Mouse (Mus musculus): ENCODE data around the gene Pld3.

Gene Pld3

GRCm38 (mm10) chr7:27552931-27553513, at the start of gene Pld3, which contains the start of gene 2310022A10Rik:
Gene Pld3 (minus strand): TSS chr7:27553218.
Gene 2310022A10Rik (plus strand): TSS chr7:27553233.
- peak; percentile 97 for DNase-seq (ENCODE audit: low spot score)

DNA sequence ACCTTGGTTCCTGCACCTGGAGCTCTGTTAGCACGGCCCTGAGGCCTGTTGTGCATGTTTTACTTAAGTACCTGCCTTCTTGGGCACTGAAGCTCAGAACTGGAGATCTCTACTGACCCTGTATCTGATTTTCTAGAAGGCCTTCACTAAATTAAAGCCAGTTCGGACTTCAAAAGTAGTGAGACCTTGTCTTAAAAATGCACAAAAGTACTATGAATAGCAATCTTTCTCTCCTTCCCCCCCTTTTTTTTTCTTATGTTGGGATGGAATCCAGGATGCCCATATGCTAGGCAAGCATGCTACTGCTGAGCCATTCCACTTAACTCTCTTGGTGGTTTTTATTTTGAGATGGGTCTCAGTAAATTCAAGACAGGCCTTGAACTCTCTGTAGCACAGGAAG, 49.1 kb upstream of the Pld3 start:
- DNase-seq (ENCODE audit: low spot score): no peak

DNA sequence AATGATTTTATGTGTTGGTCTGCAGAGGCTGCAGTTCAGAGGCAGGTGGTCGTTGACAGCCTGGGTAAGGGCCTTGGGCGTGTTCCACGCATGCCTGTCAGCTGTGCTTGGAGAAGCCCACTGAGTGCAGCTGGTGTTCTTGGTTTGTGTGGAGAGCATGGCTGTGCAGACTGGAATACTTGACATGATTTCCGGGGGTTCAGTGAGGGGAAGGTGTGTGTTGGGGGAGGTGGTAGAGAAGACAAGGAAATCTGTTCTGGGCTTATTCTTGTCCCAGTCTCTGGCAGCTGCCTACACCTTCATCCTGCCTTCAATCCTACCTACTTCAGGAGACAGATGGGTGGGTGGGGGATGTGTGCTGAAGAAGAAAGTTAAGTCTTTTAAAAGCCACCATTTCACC, 48.6 kb upstream of the Pld3 start:
- no peak for DNase-seq (ENCODE audit: low spot score)

DNA sequence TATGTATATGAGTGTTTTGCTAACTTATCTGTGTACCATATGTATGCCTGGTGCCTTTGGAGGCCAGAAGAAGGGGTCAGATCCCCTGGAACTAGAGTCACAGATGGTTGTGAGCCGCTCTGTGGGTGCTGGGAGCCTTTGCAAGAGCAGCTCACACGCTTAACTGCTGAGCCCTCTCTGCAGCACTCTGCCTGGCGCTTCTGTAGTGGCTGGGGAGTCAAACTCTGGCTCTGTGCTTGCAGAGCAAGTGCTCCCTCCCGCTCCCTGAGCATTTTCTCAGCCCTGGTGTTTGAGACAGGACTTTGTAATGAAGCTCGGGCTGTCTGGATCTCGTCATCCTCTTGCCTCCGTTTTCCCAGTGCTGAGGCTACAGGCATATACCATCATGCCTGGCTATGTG, 45.0 kb upstream of the Pld3 start:
- no peak for DNase-seq (ENCODE audit: low spot score)

GRCm38 (mm10) chr7:27596586-27597503, 43.8 kb upstream of the Pld3 start:
- no peak for DNase-seq (ENCODE audit: low spot score)

GRCm38 (mm10) chr7:27592934-27593645, 40.1 kb upstream of the Pld3 start:
- peak; percentile 13 for DNase-seq (ENCODE audit: low spot score)

- peak; percentile 14 for DNase-seq (ENCODE audit: low spot score)
Observed at GRCm38 (mm10) chr7:27592217-27592929, 39.4 kb upstream of the Pld3 start.

- peak; percentile 98 for DNase-seq (ENCODE audit: low spot score)
Observed at GRCm38 (mm10) chr7:27591266-27592216, 38.5 kb upstream of the Pld3 start, which contains the start of gene Akt2. Gene Akt2 (plus strand): TSS chr7:27591552.

GRCm38 (mm10) chr7:27590566-27591213, 37.7 kb upstream of the Pld3 start:
- no peak for DNase-seq (ENCODE audit: low spot score)

- no peak for DNase-seq (ENCODE audit: low spot score)
Observed at GRCm38 (mm10) chr7:27590088-27590487, 37.1 kb upstream of the Pld3 start.

GRCm38 (mm10) chr7:27587741-27588140, 34.7 kb upstream of the Pld3 start:
- DNase-seq (ENCODE audit: low spot score): no peak

DNA sequence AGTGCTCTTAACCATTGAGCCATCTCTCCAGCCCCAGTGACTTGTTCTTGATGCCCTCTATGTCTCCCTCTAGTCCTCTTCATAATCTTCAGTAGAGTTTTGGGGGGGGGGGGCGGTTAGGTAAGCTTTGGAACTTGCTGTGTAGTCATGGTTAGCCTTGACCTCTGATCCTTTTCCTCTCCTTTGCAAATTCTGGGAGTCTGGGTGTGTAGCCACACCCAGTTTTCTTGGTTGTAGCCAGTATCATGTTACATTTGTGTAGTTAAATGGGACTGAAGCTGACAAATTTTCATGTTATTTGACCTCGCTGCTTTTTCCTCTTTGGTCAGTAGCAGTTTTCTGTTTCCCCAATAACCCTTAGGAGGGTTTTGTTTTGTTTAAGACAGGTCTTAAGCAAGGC, 33.8 kb upstream of the Pld3 start:
- no peak for DNase-seq (ENCODE audit: low spot score)

GRCm38 (mm10) chr7:27580380-27581174, 27.6 kb upstream of the Pld3 start:
- DNase-seq (ENCODE audit: low spot score): no peak

DNA sequence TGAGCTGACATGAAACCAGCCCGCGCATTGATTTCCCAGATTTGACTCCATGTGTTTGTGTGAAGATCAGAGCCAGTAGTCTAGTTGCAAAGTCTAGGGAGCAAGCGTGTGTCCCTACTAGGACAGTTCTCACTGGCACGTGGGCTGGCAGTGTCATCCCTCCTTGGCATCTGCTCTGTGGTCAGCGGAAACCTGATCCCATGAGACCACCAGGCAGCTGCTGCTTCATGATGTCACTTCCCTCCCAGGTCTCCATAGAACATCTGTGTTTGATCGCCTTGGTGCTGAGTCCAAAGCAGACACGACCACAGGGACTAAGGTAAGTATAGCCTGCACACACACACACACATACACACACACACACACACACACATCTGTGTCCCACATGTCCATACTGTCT, 25.4 kb upstream of the Pld3 start:
- DNase-seq (ENCODE audit: low spot score): peak; percentile 20

- no peak for DNase-seq (ENCODE audit: low spot score)
Observed at GRCm38 (mm10) chr7:27577589-27577988, 24.6 kb upstream of the Pld3 start.

- peak; percentile 34 for DNase-seq (ENCODE audit: low spot score)
Observed at GRCm38 (mm10) chr7:27576914-27577313, 23.9 kb upstream of the Pld3 start.

GRCm38 (mm10) chr7:27574124-27574880, 21.3 kb upstream of the Pld3 start:
- no peak for DNase-seq (ENCODE audit: low spot score)

GRCm38 (mm10) chr7:27572133-27572532, 19.1 kb upstream of the Pld3 start:
- no peak for DNase-seq (ENCODE audit: low spot score)
